Mouse (Mus musculus) thymus, adult 2 months (tissue): ENCODE data around the gene Lsp1. TPM values are rescaled to one million over a fixed set of nuclear protein-coding genes. Genes with fewer than 3 reads are reported as not detected.

Experiments
- DNase-seq: peaks from one replicate; pipeline ENCODE4 v3.0.0; 2021
- H3K27ac ChIP-seq: fragments of 200-500 bp; 2 replicates; pipeline ENCODE4 v1.5.1; 2012; ENCODE audit warnings: low read length, control low read depth; ENCODE audit not compliant: control insufficient read depth, insufficient read depth
- H3K27me3 ChIP-seq: fragments of 200-500 bp; 2 replicates; pipeline ENCODE4 v1.6.1; 2012; ENCODE audit warnings: mild to moderate bottlenecking, low read length, moderate library complexity, mixed read lengths; ENCODE audit not compliant: control insufficient read depth, insufficient read depth
- H3K36me3 ChIP-seq: fragments of 200-500 bp; 2 replicates; pipeline ENCODE4 v1.6.1; 2012; ENCODE audit warnings: mild to moderate bottlenecking, low read length, moderate library complexity; ENCODE audit not compliant: control insufficient read depth, insufficient read depth
- H3K4me1 ChIP-seq: fragments of 200-500 bp; replicated peaks from 2 replicates; pipeline ENCODE4 v1.6.1; 2012; ENCODE audit warnings: low read length; ENCODE audit not compliant: control insufficient read depth, insufficient read depth
- H3K4me3 ChIP-seq: fragments of 200-500 bp; 2 replicates; pipeline ENCODE4 v1.5.1; 2012; ENCODE audit warnings: mild to moderate bottlenecking, low read length, control low read depth, moderate library complexity; ENCODE audit not compliant: control insufficient read depth, insufficient read depth
- CTCF ChIP-seq: fragments of 200-500 bp; IDR thresholded peaks from 2 replicates; pipeline ENCODE4 v1.5.1; 2012; ENCODE audit warnings: mild to moderate bottlenecking, control low read depth, low read length, moderate library complexity, borderline replicate concordance; ENCODE audit not compliant: control insufficient read depth, poor library complexity, insufficient read depth; ENCODE audit errors: extremely low read depth
- POLR2A ChIP-seq: fragments of 200-500 bp; IDR thresholded peaks from 2 replicates; pipeline ENCODE4 v1.6.1; 2012; ENCODE audit warnings: mild to moderate bottlenecking, low read length, control low read depth, moderate library complexity; ENCODE audit not compliant: control insufficient read depth, poor library complexity, insufficient read depth; ENCODE audit errors: extremely low read depth
- WGBS: fragments of 180-500 bp; shearing (Covaris S2); methylation state at CpG from one replicate; pipeline ENCODE4 v1.1.7; 2018; 5-methylcytosine and 5-hydroxymethylcytosine counted together
- polyA plus RNA-seq: library from polyadenylated mRNA; depleted of rRNA; stranded (reverse); fragments of >200 nt; gene quantifications from 2 replicates; pipeline ENCODE4 v1.2.3, GENCODE M21; 2012

The Lsp1 gene
- polyA plus RNA-seq, 1 experiment, result 626 TPM

DNA sequence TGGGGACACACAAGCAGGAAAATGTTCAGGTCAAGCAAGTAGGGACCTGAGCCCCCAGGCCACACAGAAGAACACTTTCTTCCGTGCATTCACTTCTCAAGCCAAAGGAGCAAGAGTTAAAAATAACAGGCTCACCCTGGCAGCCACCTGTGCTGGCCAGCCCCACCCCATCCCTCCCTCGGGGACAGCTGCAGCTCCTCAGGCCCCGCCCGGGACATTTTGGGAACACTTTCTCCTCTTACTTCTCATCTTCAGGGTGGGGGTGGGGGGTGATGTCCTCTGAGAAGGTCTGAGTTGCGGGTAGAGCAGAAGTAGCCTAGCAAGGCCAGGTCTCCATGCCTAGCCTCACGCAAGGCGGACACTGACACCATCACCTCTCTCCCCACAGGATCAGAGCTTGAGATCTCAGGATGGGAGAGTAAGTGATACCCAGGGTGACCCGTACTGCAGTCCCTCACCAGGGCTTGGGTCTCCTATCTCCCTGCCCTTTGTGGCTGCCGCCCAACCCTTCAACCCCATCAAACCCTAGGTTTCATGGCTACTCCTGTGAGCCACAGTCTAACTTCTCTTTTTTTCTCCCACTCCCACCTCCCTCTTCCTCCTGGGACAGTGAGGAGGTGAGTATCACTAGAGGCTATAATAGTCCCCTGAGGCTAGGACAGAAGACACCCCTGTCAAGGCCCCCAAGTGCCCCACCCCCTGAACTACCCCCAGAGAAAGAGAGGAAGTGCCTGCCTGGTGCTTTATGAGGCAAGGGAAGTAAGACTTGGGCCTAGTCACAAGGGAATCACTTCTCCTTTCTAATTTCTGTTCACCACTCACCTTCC, 18.3 kb upstream of the Lsp1 start:
- H3K4me3 ChIP-seq, result no peak overlapping the region
- H3K27ac ChIP-seq, result no peak overlapping the region; the same call in 1 of the 2 replicates
- no peak for TF ChIP-seq POLR2A
- no peak for TF ChIP-seq CTCF
- WGBS, result 43% methylated on average over 9 of the region's 9 CpGs
- no peaks in the 10 kb centered on the region for H3K36me3 ChIP-seq
- peaks cover 44% of the 10 kb centered on the region for H3K4me1 ChIP-seq
- H3K27me3 ChIP-seq, result no peaks in the 10 kb centered on the region
- no peak for DNase-seq

DNA sequence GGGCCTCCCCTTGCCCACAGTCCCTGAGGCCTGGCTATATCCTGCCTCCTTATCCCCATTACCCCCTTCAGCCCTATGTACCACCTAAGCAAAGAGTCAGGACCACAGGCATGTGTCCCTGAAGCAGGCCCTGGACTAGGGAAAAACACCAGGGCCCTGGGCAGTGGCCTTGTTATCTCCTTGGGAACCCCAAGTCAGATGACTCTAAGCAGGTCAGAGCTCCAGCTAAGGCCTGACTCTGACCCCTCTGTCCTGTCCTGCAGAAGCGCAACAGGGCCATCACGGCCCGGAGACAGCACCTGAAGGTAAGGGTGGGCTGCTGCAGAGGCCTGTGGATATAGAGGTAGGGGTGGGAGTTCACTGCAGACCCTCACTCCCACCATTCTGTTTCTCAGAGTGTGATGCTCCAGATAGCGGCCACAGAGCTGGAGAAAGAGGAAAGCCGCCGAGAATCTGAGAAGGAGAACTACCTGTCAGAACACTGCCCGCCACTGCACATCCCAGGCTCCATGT, 17.6 kb upstream of the Lsp1 start:
- WGBS, result 88% methylated on average over 7 of the region's 7 CpGs
- Histone ChIP-seq H3K4me3 (no peak overlapping the region), H3K36me3 (no peaks in the 10 kb centered on the region), H3K27ac (no peak overlapping the region; the same call in 1 of the 2 replicates), H3K27me3 (no peaks in the 10 kb centered on the region), H3K4me1 (peaks cover 44% of the 10 kb centered on the region)
- TF ChIP-seq POLR2A, result no peak
- no peak for TF ChIP-seq CTCF
- no peak for DNase-seq

DNA sequence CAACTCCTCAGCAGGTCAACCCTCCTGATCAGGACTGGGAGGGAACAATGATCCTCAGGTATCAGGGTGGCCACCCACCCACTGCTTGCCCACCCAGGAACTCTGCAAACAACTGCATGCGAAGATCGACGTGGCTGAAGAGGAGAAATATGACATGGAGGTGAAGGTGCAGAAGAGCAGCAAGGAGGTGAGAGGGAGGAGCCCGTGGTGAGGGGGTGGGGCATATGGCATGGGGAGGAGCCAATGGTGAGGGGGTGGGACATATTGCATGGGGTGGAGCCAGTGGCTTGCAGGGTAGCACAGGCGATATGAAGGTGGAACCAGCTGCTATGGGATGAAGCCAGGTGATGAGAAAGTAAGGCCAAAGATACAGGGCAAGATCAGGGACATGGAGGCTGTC, 17.1 kb upstream of the Lsp1 start:
- no peak for DNase-seq
- Histone ChIP-seq H3K4me3 (no peak overlapping the region), H3K27me3 (no peaks in the 10 kb centered on the region), H3K27ac (no peak overlapping the region), H3K4me1 (peaks cover 44% of the 10 kb centered on the region), H3K36me3 (no peaks in the 10 kb centered on the region)
- 81% methylated on average over 5 of the region's 5 CpGs for WGBS
- TF ChIP-seq CTCF, result no peak
- no peak for TF ChIP-seq POLR2A

DNA sequence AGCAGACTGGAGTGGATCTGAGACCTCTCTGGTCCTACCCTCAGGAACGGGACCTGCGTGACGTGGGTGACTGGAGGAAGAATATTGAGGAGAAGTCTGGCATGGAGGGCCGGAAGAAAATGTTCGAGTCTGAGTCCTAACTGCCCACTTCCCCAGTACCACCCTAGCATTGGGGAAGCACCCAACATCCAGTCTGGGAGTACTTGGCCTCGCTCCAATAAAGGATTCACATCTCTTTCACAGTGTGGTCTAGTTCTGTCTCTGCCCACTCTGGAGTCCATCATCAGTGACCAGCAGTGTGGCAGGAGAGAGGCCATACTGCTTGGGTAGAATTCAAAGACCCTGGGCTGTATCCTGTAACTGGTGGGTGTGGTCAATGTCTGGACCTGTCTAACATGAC, 16.4 kb upstream of the Lsp1 start:
- Histone ChIP-seq H3K36me3 (no peaks in the 10 kb centered on the region), H3K27me3 (no peaks in the 10 kb centered on the region), H3K27ac (no peak overlapping the region), H3K4me1 (peaks cover 46% of the 10 kb centered on the region), H3K4me3 (no peak overlapping the region)
- TF ChIP-seq CTCF (no peak), POLR2A (no peak)
- DNase-seq, result no peak
- WGBS, result 93% methylated on average over 6 of the region's 6 CpGs

DNA sequence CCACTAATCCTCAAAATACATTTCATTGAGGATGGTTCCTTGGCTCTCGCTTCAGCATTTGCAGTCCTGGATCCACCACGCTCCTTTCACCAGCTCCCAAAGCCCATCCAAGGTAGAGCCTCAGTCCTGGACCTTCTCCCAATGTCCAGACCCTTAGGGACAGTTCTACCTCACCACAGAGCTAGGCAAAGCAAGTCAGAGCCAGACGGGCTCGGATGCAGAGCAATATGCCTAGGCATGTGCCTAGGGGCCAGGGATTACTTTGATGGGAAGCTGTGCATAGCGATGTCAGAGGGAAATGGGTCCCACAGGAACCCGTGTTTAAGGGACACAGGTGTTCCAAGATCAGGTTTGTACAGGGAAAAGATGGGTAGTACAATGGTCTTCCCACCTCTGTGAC, 15.3 kb upstream of the Lsp1 start:
- H3K27ac ChIP-seq, result no peak overlapping the region
- TF ChIP-seq POLR2A (no peak), CTCF (no peak)
- H3K4me3 ChIP-seq, result no peak overlapping the region
- 91% methylated on average over 6 of the region's 6 CpGs for WGBS
- no peaks in the 10 kb centered on the region for H3K27me3 ChIP-seq
- peaks cover 48% of the 10 kb centered on the region for H3K4me1 ChIP-seq
- DNase-seq, result no peak
- H3K36me3 ChIP-seq, result no peaks in the 10 kb centered on the region

DNA sequence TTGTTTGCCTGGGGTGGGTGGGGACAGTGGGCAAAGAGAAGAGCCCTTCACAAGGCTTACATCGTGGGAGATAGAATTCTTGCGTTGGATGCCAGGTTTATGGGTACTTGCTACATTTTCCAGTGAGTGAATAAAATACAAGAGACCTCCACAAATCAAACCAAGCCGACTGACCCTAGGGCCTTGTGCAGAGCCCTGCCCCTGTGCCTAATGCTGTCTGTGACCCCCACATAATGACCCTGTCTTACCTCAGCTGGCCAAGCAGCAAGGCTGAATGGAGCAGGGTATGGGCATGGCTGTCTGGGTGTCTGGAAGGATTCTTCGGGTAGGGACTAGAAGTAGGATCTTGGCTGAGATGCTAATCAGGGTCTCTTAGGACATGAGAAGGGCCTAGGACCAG, 14.3 kb upstream of the Lsp1 start:
- H3K36me3 ChIP-seq, result no peaks in the 10 kb centered on the region
- WGBS, result 90% methylated on average over 4 of the region's 4 CpGs
- no peak for TF ChIP-seq POLR2A
- no peak for TF ChIP-seq CTCF
- H3K4me3 ChIP-seq, result no peak overlapping the region
- H3K27me3 ChIP-seq, result no peaks in the 10 kb centered on the region
- H3K27ac ChIP-seq, result no peak overlapping the region
- DNase-seq, result no peak
- peaks cover 42% of the 10 kb centered on the region for H3K4me1 ChIP-seq
